8 mouse cellular contexts compared by ENCODE assay signal in genomic region chr11:114066098-114066950, GRCm38 (mm10). TPM values are rescaled to one million over a fixed set of nuclear protein-coding genes. Genes with fewer than 3 reads are reported as not detected.
DNase-seq lines count a peak whose midpoint lies in the region; ATAC-seq and TF ChIP-seq lines count a peak whose summit lies in the region.

No protein-coding gene starts in this region.

- no peak for TF ChIP-seq CTCF in kidney, adult 2 months (conservative IDR thresholded peaks at IDR 0.05; ENCODE audit: insufficient read depth, insufficient read length, low read depth, low read length)
- no peak for TF ChIP-seq CTCF in Patski (IDR thresholded peaks at IDR 0.05)
- TF ChIP-seq CTCF in liver, postnatal 0 days (IDR thresholded peaks at IDR 0.05; ENCODE audit: low read depth), result no peak
- TF ChIP-seq CTCF in stomach, postnatal 0 days (IDR thresholded peaks at IDR 0.05; ENCODE audit: low read depth), result no peak; the same call in 1 of the 2 replicates

- peak overlapping the region; percentile 40; the same call in 1 of the 2 replicates for H3K4me3 ChIP-seq in kidney, adult 2 months (ENCODE audit: insufficient read depth, low read depth, low read length)
- H3K4me3 ChIP-seq in embryonic facial prominence, embryonic 11.5 days (ENCODE audit: low read depth, low read length), result peak overlapping the region; percentile 65
- H3K4me3 ChIP-seq in hindbrain, embryonic 14.5 days (replicated peaks; ENCODE audit: low read length), result peak overlapping the region; percentile 64
- H3K4me3 ChIP-seq in liver, postnatal 0 days (ENCODE audit: low read depth, low read length), result peak overlapping the region; percentile 41
- H3K4me3 ChIP-seq in stomach, postnatal 0 days (ENCODE audit: low read depth, low read length), result peak overlapping the region; percentile 58

- WGBS in kidney, adult 2 months, result 1% methylated on average over 90 of the region's 90 CpGs
- WGBS in embryonic facial prominence, embryonic 11.5 days, result 0% methylated on average over 86 of the region's 90 CpGs
- WGBS in hindbrain, embryonic 14.5 days, result under 1% methylated on average over 76 of the region's 90 CpGs
- WGBS in liver, postnatal 0 days (ENCODE audit: insufficient replicate concordance), result 1% methylated on average over 74 of the region's 90 CpGs
- WGBS in stomach, postnatal 0 days, result under 1% methylated on average over 90 of the region's 90 CpGs

- H3K9me3 ChIP-seq in embryonic facial prominence, embryonic 11.5 days (replicated peaks; ENCODE audit: control insufficient read depth, low read length), result no peaks in the 10 kb centered on the region
- H3K9me3 ChIP-seq in hindbrain, embryonic 14.5 days (ENCODE audit: control insufficient read depth, low read length), result no peaks in the 10 kb centered on the region
- no peaks in the 10 kb centered on the region for H3K9me3 ChIP-seq in liver, postnatal 0 days (ENCODE audit: low read length)
- H3K9me3 ChIP-seq in stomach, postnatal 0 days (ENCODE audit: control insufficient read depth, low read length), result no peaks in the 10 kb centered on the region

- in situ Hi-C loops in Patski (cut with MboI; ENCODE audit: low pct_unique_long_range_greater_than_20kb), result no loop called here

- H3K9ac ChIP-seq in embryonic facial prominence, embryonic 11.5 days (replicated peaks; ENCODE audit: low read length), result peak overlapping the region; percentile 71
- peak overlapping the region; percentile 74 for H3K9ac ChIP-seq in hindbrain, embryonic 14.5 days
- no peak overlapping the region for H3K9ac ChIP-seq in liver, postnatal 0 days (replicated peaks)
- H3K9ac ChIP-seq in stomach, postnatal 0 days (ENCODE audit: low read length), result peak overlapping the region; percentile 65

- peak; percentile 2 for DNase-seq in kidney, adult 2 months
- no peak for DNase-seq in kidney, adult 8-10 months
- no peak for DNase-seq in Patski (ENCODE audit: low read depth, low spot score)
- DNase-seq in embryonic facial prominence, embryonic 11.5 days (ENCODE audit: low spot score), result peak; percentile 62
- DNase-seq in hindbrain, embryonic 14.5 days (ENCODE audit: low spot score), result no peak
- DNase-seq in liver, postnatal 0 days, result peak; percentile 34
- peak; percentile 47 for DNase-seq in stomach, postnatal 0 days (ENCODE audit: low spot score)
- DNase-seq in cerebellum, adult 11-12 months, result no peak

- peaks cover 3% of the 10 kb centered on the region for H3K27me3 ChIP-seq in kidney, adult 2 months (replicated peaks; ENCODE audit: control insufficient read depth, insufficient read depth, low read length)
- peaks cover 39% of the 10 kb centered on the region for H3K27me3 ChIP-seq in Patski
- peaks cover 8% of the 10 kb centered on the region for H3K27me3 ChIP-seq in embryonic facial prominence, embryonic 11.5 days (ENCODE audit: control insufficient read depth, insufficient read depth, low read length)
- H3K27me3 ChIP-seq in hindbrain, embryonic 14.5 days (ENCODE audit: control insufficient read depth, insufficient read depth, low read length), result no peaks in the 10 kb centered on the region
- peaks cover 49% of the 10 kb centered on the region for H3K27me3 ChIP-seq in liver, postnatal 0 days (ENCODE audit: insufficient read depth, low read length)
- H3K27me3 ChIP-seq in stomach, postnatal 0 days (ENCODE audit: control insufficient read depth, insufficient read depth, low read length), result no peaks in the 10 kb centered on the region

- H3K36me3 ChIP-seq in kidney, adult 2 months (ENCODE audit: control insufficient read depth, insufficient read depth, low read length), result no peaks in the 10 kb centered on the region
- no peaks in the 10 kb centered on the region for H3K36me3 ChIP-seq in embryonic facial prominence, embryonic 11.5 days (replicated peaks; ENCODE audit: control insufficient read depth, insufficient read depth, low read depth, low read length)
- no peaks in the 10 kb centered on the region for H3K36me3 ChIP-seq in hindbrain, embryonic 14.5 days (replicated peaks; ENCODE audit: control insufficient read depth, insufficient read depth)
- no peaks in the 10 kb centered on the region for H3K36me3 ChIP-seq in liver, postnatal 0 days (replicated peaks; ENCODE audit: insufficient read depth, low read length)
- H3K36me3 ChIP-seq in stomach, postnatal 0 days (ENCODE audit: control insufficient read depth, insufficient read depth, low read length), result no peaks in the 10 kb centered on the region

- no peak overlapping the region for H3K27ac ChIP-seq in kidney, adult 2 months (ENCODE audit: insufficient read depth, low read depth, low read length)
- peak overlapping the region; percentile 56 for H3K27ac ChIP-seq in embryonic facial prominence, embryonic 11.5 days (replicated peaks; ENCODE audit: low read depth, low read length)
- H3K27ac ChIP-seq in hindbrain, embryonic 14.5 days, result peak overlapping the region; percentile 86
- no peak overlapping the region for H3K27ac ChIP-seq in liver, postnatal 0 days (ENCODE audit: low read depth)
- H3K27ac ChIP-seq in stomach, postnatal 0 days (replicated peaks), result peak overlapping the region; percentile 69

- CTCF ChIA-PET in Patski (lab: Charles Lee), result no interaction called here

- ATAC-seq in Patski, result peak; percentile 32
- peak; percentile 12; the same call in 1 of the 2 replicates for ATAC-seq in embryonic facial prominence, embryonic 11.5 days (replicated peaks; ENCODE audit: insufficient number of reproducible peaks, low FRiP score, low TSS enrichment, low read depth)
- peak; percentile 29; the same call in 1 of the 2 replicates for ATAC-seq in hindbrain, embryonic 14.5 days (ENCODE audit: low FRiP score)
- 0 out of 2 replicates have a peak, but pooled peaks have one; percentile 7 for ATAC-seq in liver, postnatal 0 days
- peak; percentile 19 for ATAC-seq in stomach, postnatal 0 days (ENCODE audit: low FRiP score, low TSS enrichment)

- peak overlapping the region; percentile 100 for H3K4me2 ChIP-seq in embryonic facial prominence, embryonic 11.5 days (ENCODE audit: low read depth, low read length)
- peak overlapping the region; percentile 89 for H3K4me2 ChIP-seq in hindbrain, embryonic 14.5 days (replicated peaks)
- H3K4me2 ChIP-seq in liver, postnatal 0 days (ENCODE audit: low read depth, low read length), result peak overlapping the region; percentile 72
- peak overlapping the region; percentile 95 for H3K4me2 ChIP-seq in stomach, postnatal 0 days (replicated peaks; ENCODE audit: low read depth)

- TF ChIP-seq POLR2A in kidney, adult 2 months (IDR thresholded peaks at IDR 0.05; ENCODE audit: low read depth, low read length), result no peak

- H3K4me1 ChIP-seq in kidney, adult 2 months (ENCODE audit: control insufficient read depth, insufficient read depth, low read length), result no peaks in the 10 kb centered on the region
- peaks cover 17% of the 10 kb centered on the region for H3K4me1 ChIP-seq in embryonic facial prominence, embryonic 11.5 days (ENCODE audit: control insufficient read depth, insufficient read depth, low read length)
- peaks cover 49% of the 10 kb centered on the region for H3K4me1 ChIP-seq in hindbrain, embryonic 14.5 days (replicated peaks; ENCODE audit: control insufficient read depth, insufficient read depth, low read length)
- peaks cover 14% of the 10 kb centered on the region; the same call in 1 of the 2 replicates for H3K4me1 ChIP-seq in liver, postnatal 0 days (ENCODE audit: insufficient read depth)
- peaks cover 3% of the 10 kb centered on the region; the same call in 1 of the 2 replicates for H3K4me1 ChIP-seq in stomach, postnatal 0 days (replicated peaks; ENCODE audit: control insufficient read depth, insufficient read depth)

- TF ChIP-seq EP300 in liver, postnatal 0 days (IDR thresholded peaks at IDR 0.05; ENCODE audit: low read depth), result no peak
- no peak for TF ChIP-seq EP300 in stomach, postnatal 0 days (optimal IDR thresholded peaks at IDR 0.05)

- POLR2A ChIA-PET in Patski (lab: Charles Lee), result no interaction called here

RNA-seq across cellular contexts. Expression of gene Sdk2, which starts 0.5 kb away (rescaled TPM):
- 0.46 and 0.63 TPM in 2 replicates for polyA plus RNA-seq in kidney, adult 2 months (2012; rRNA removed)
- polyA plus RNA-seq in Patski (2021), result not detected
- 0.88 and 1.1 TPM in 2 replicates for polyA plus RNA-seq in embryonic facial prominence, embryonic 11.5 days (2014; fragmentation: Nextera tagmentation; extraction: Ambion mirVana)
- 3.6 and 6.3 TPM in 2 replicates for polyA plus RNA-seq in hindbrain, embryonic 14.5 days (2014; fragmentation: Nextera tagmentation; extraction: Ambion mirVana)
- 0.12 and 0.15 TPM in 2 replicates for polyA plus RNA-seq in liver, postnatal 0 days (2015; fragmentation: Nextera tagmentation; extraction: Ambion mirVana)
- 0.45 and 0.75 TPM in 2 replicates for polyA plus RNA-seq in stomach, postnatal 0 days (2015; fragmentation: Nextera tagmentation; extraction: Ambion mirVana)

Comparison
In these comparisons a context has a peak if more than half of its experiments do, and no peak if none do; other contexts are left out.
1. DNase-seq: peak in kidney, adult 2 months (single experiment), embryonic facial prominence, embryonic 11.5 days (single experiment), liver, postnatal 0 days (single experiment) and stomach, postnatal 0 days (single experiment); none in kidney, adult 8-10 months (0 of 2), Patski (single experiment), hindbrain, embryonic 14.5 days (single experiment) and cerebellum, adult 11-12 months (single experiment).
2. H3K27ac ChIP-seq: peak in embryonic facial prominence, embryonic 11.5 days (single experiment), hindbrain, embryonic 14.5 days (single experiment) and stomach, postnatal 0 days (single experiment); none in kidney, adult 2 months (single experiment) and liver, postnatal 0 days (single experiment).
3. Peak in every context shown above with its lines, with median percentiles within 50 percentile points of each other: H3K4me3 ChIP-seq, ATAC-seq and H3K4me2 ChIP-seq.